Mouse (Mus musculus): ENCODE data around the gene 1600014C23Rik. TPM values are rescaled to one million over a fixed set of nuclear protein-coding genes. Genes with fewer than 3 reads are reported as not detected.

Gene 1600014C23Rik
- polyA plus RNA-seq (2011; ENCODE audit: insufficient read depth, insufficient read length, low read depth, missing spikeins) = not detected in 2 replicates

GRCm38 (mm10) chr17:45733735-45734301 is at the start of gene 1600014C23Rik:
1600014C23Rik (minus strand) TSS chr17:45733844.
- H3K9ac ChIP-seq (ENCODE audit: low read depth, poor library complexity, severe bottlenecking) = peak within 1 kb of the TSS; percentile 59
- H3K4me1 ChIP-seq (ENCODE audit: control insufficient read depth, insufficient read depth, low read length) = peaks cover 9% of the 10 kb centered on the region
- no peaks in the 10 kb centered on the region for H3K36me3 ChIP-seq (ENCODE audit: control insufficient read depth, insufficient read depth, low read length, poor library complexity, severe bottlenecking)
- no peaks in the 10 kb centered on the region for H3K27me3 ChIP-seq (ENCODE audit: control insufficient read depth, insufficient read depth, low read length, poor library complexity, severe bottlenecking)
- no peaks in the 10 kb centered on the region for H3K9me3 ChIP-seq (replicated peaks; ENCODE audit: control insufficient read depth, insufficient read depth, low read length, poor library complexity, severe bottlenecking)
- TF ChIP-seq CTCF (IDR thresholded peaks at IDR 0.05; ENCODE audit: low read depth, low read length) (no peak), POLR2A (IDR thresholded peaks at IDR 0.05; ENCODE audit: insufficient read depth, low read length) (no peak), EP300 (IDR thresholded peaks at IDR 0.05; ENCODE audit: insufficient read depth, low read depth, low read length) (no peak)
- H3K27ac ChIP-seq (ENCODE audit: insufficient read depth, low read length) = no peak within 1 kb of the TSS
- H3K4me3 ChIP-seq (ENCODE audit: low read depth, low read length) = peak within 1 kb of the TSS; percentile 45

- H3K9ac ChIP-seq (ENCODE audit: low read depth, poor library complexity, severe bottlenecking) = no peak overlapping the region
- H3K4me3 ChIP-seq (ENCODE audit: low read depth, low read length) = no peak overlapping the region
- TF ChIP-seq POLR2A (IDR thresholded peaks at IDR 0.05; ENCODE audit: insufficient read depth, low read length) (no peak), CTCF (IDR thresholded peaks at IDR 0.05; ENCODE audit: low read depth, low read length) (no peak), EP300 (IDR thresholded peaks at IDR 0.05; ENCODE audit: insufficient read depth, low read depth, low read length) (no peak)
- H3K4me1 ChIP-seq (ENCODE audit: control insufficient read depth, insufficient read depth, low read length) = no peaks in the 10 kb centered on the region
- H3K9me3 ChIP-seq (replicated peaks; ENCODE audit: control insufficient read depth, insufficient read depth, low read length, poor library complexity, severe bottlenecking) = no peaks in the 10 kb centered on the region
- no peaks in the 10 kb centered on the region for H3K27me3 ChIP-seq (ENCODE audit: control insufficient read depth, insufficient read depth, low read length, poor library complexity, severe bottlenecking)
- no peaks in the 10 kb centered on the region for H3K36me3 ChIP-seq (ENCODE audit: control insufficient read depth, insufficient read depth, low read length, poor library complexity, severe bottlenecking)
- no peak overlapping the region for H3K27ac ChIP-seq (ENCODE audit: insufficient read depth, low read length)
Observed at GRCm38 (mm10) chr17:45778446-45778845, 44.8 kb upstream of the 1600014C23Rik start.

GRCm38 (mm10) chr17:45777431-45777830 is 43.8 kb upstream of the 1600014C23Rik start:
- Histone ChIP-seq H3K27ac (ENCODE audit: insufficient read depth, low read length) (no peak overlapping the region), H3K36me3 (ENCODE audit: control insufficient read depth, insufficient read depth, low read length, poor library complexity, severe bottlenecking) (no peaks in the 10 kb centered on the region), H3K4me1 (ENCODE audit: control insufficient read depth, insufficient read depth, low read length) (no peaks in the 10 kb centered on the region), H3K4me3 (ENCODE audit: low read depth, low read length) (no peak overlapping the region), H3K9ac (ENCODE audit: low read depth, poor library complexity, severe bottlenecking) (no peak overlapping the region), H3K27me3 (ENCODE audit: control insufficient read depth, insufficient read depth, low read length, poor library complexity, severe bottlenecking) (no peaks in the 10 kb centered on the region), H3K9me3 (replicated peaks; ENCODE audit: control insufficient read depth, insufficient read depth, low read length, poor library complexity, severe bottlenecking) (no peaks in the 10 kb centered on the region)
- TF ChIP-seq CTCF (IDR thresholded peaks at IDR 0.05; ENCODE audit: low read depth, low read length) (no peak), POLR2A (IDR thresholded peaks at IDR 0.05; ENCODE audit: insufficient read depth, low read length) (no peak), EP300 (IDR thresholded peaks at IDR 0.05; ENCODE audit: insufficient read depth, low read depth, low read length) (no peak)

GRCm38 (mm10) chr17:45776185-45776584 is 42.5 kb upstream of the 1600014C23Rik start:
- Histone ChIP-seq H3K4me3 (ENCODE audit: low read depth, low read length) (no peak overlapping the region), H3K27me3 (ENCODE audit: control insufficient read depth, insufficient read depth, low read length, poor library complexity, severe bottlenecking) (no peaks in the 10 kb centered on the region), H3K9me3 (replicated peaks; ENCODE audit: control insufficient read depth, insufficient read depth, low read length, poor library complexity, severe bottlenecking) (no peaks in the 10 kb centered on the region), H3K4me1 (ENCODE audit: control insufficient read depth, insufficient read depth, low read length) (no peaks in the 10 kb centered on the region), H3K36me3 (ENCODE audit: control insufficient read depth, insufficient read depth, low read length, poor library complexity, severe bottlenecking) (no peaks in the 10 kb centered on the region), H3K9ac (ENCODE audit: low read depth, poor library complexity, severe bottlenecking) (no peak overlapping the region), H3K27ac (ENCODE audit: insufficient read depth, low read length) (no peak overlapping the region)
- TF ChIP-seq POLR2A (IDR thresholded peaks at IDR 0.05; ENCODE audit: insufficient read depth, low read length) (no peak), EP300 (IDR thresholded peaks at IDR 0.05; ENCODE audit: insufficient read depth, low read depth, low read length) (no peak), CTCF (IDR thresholded peaks at IDR 0.05; ENCODE audit: low read depth, low read length) (no peak)

- TF ChIP-seq CTCF (IDR thresholded peaks at IDR 0.05; ENCODE audit: low read depth, low read length) = peak; percentile 83
- 0 out of 2 replicates have a peak, but pooled peaks have one; percentile 23 for TF ChIP-seq EP300 (IDR thresholded peaks at IDR 0.05; ENCODE audit: insufficient read depth, low read depth, low read length)
- TF ChIP-seq POLR2A (IDR thresholded peaks at IDR 0.05; ENCODE audit: insufficient read depth, low read length) = no peak
- Histone ChIP-seq H3K36me3 (ENCODE audit: control insufficient read depth, insufficient read depth, low read length, poor library complexity, severe bottlenecking) (no peaks in the 10 kb centered on the region), H3K27ac (ENCODE audit: insufficient read depth, low read length) (no peak overlapping the region), H3K9me3 (replicated peaks; ENCODE audit: control insufficient read depth, insufficient read depth, low read length, poor library complexity, severe bottlenecking) (no peaks in the 10 kb centered on the region), H3K4me3 (ENCODE audit: low read depth, low read length) (no peak overlapping the region), H3K4me1 (ENCODE audit: control insufficient read depth, insufficient read depth, low read length) (no peaks in the 10 kb centered on the region), H3K27me3 (ENCODE audit: control insufficient read depth, insufficient read depth, low read length, poor library complexity, severe bottlenecking) (no peaks in the 10 kb centered on the region), H3K9ac (ENCODE audit: low read depth, poor library complexity, severe bottlenecking) (no peak overlapping the region)
Observed at GRCm38 (mm10) chr17:45775468-45775867, 41.8 kb upstream of the 1600014C23Rik start.

- H3K27me3 ChIP-seq (ENCODE audit: control insufficient read depth, insufficient read depth, low read length, poor library complexity, severe bottlenecking) = no peaks in the 10 kb centered on the region
- no peaks in the 10 kb centered on the region for H3K9me3 ChIP-seq (replicated peaks; ENCODE audit: control insufficient read depth, insufficient read depth, low read length, poor library complexity, severe bottlenecking)
- H3K9ac ChIP-seq (ENCODE audit: low read depth, poor library complexity, severe bottlenecking) = no peak overlapping the region
- no peaks in the 10 kb centered on the region for H3K36me3 ChIP-seq (ENCODE audit: control insufficient read depth, insufficient read depth, low read length, poor library complexity, severe bottlenecking)
- no peak overlapping the region for H3K27ac ChIP-seq (ENCODE audit: insufficient read depth, low read length)
- TF ChIP-seq EP300 (IDR thresholded peaks at IDR 0.05; ENCODE audit: insufficient read depth, low read depth, low read length) = no peak
- no peak overlapping the region for H3K4me3 ChIP-seq (ENCODE audit: low read depth, low read length)
- peaks cover 3% of the 10 kb centered on the region for H3K4me1 ChIP-seq (ENCODE audit: control insufficient read depth, insufficient read depth, low read length)
Observed at GRCm38 (mm10) chr17:45772566-45772965, 38.9 kb upstream of the 1600014C23Rik start.

Data from ES-Bruce4 (cell line).